Mouse (Mus musculus): ENCODE results near the gene Xdh.

GRCm38 (mm10) chr17:73847399-73847798 is 102.6 kb downstream of the Xdh start:
- TF ChIP-seq POLR2A (IDR thresholded peaks at IDR 0.05; ENCODE audit: low read depth, low read length) = no peak
- TF ChIP-seq CTCF (IDR thresholded peaks at IDR 0.05; ENCODE audit: borderline replicate concordance, insufficient read depth, low read length) = no peak

Measured in embryonic fibroblast, embryonic 13.5 days (primary cell).